Mouse (Mus musculus) urinary bladder, postnatal 25 days (tissue): ENCODE measurements around the gene Nomo1.

Experiments
- DNase-seq: peaks from one replicate; pipeline ENCODE4 v3.0.0; 2022; ENCODE audit warnings: low spot score

The Nomo1 gene

GRCm38 (mm10) chr7:46103771-46104170, 70.3 kb downstream of the Nomo1 start:
- DNase-seq = no peak

GRCm38 (mm10) chr7:46104256-46104915, 70.9 kb downstream of the Nomo1 start:
- no peak for DNase-seq

GRCm38 (mm10) chr7:46105484-46105883, 72.0 kb downstream of the Nomo1 start:
- DNase-seq = no peak

- DNase-seq = no peak
These were observed 76.6 kb downstream of the Nomo1 start for GRCm38 (mm10) chr7:46110079-46110478.

GRCm38 (mm10) chr7:46111212-46111817, 77.8 kb downstream of the Nomo1 start:
- no peak for DNase-seq

- DNase-seq = no peak
These were observed 78.4 kb downstream of the Nomo1 start for GRCm38 (mm10) chr7:46111938-46112337.

GRCm38 (mm10) chr7:46113435-46113834, 79.9 kb downstream of the Nomo1 start:
- no peak for DNase-seq

- DNase-seq = no peak
These were observed 82.7 kb downstream of the Nomo1 start for GRCm38 (mm10) chr7:46116118-46116581.

GRCm38 (mm10) chr7:46117035-46117434, 83.5 kb downstream of the Nomo1 start:
- DNase-seq = no peak

- DNase-seq = no peak
These were observed 89.5 kb downstream of the Nomo1 start for GRCm38 (mm10) chr7:46122964-46123363.

GRCm38 (mm10) chr7:46124460-46124859, 91.0 kb downstream of the Nomo1 start:
- DNase-seq = no peak

GRCm38 (mm10) chr7:46125340-46125739, 91.8 kb downstream of the Nomo1 start:
- DNase-seq = no peak

- no peak for DNase-seq
These were observed 94.7 kb downstream of the Nomo1 start for GRCm38 (mm10) chr7:46128196-46128595.

- DNase-seq = no peak
These were observed 96.1 kb downstream of the Nomo1 start for GRCm38 (mm10) chr7:46129463-46130179.

GRCm38 (mm10) chr7:46130723-46131122, 97.2 kb downstream of the Nomo1 start:
- no peak for DNase-seq

GRCm38 (mm10) chr7:46131266-46131665, 97.8 kb downstream of the Nomo1 start:
- DNase-seq = no peak

- no peak for DNase-seq
These were observed 98.3 kb downstream of the Nomo1 start for GRCm38 (mm10) chr7:46131806-46132205.

- no peak for DNase-seq
These were observed 98.7 kb downstream of the Nomo1 start for GRCm38 (mm10) chr7:46132229-46132628.
